Mouse (Mus musculus): ENCODE results near the gene Parvb.

DNA sequence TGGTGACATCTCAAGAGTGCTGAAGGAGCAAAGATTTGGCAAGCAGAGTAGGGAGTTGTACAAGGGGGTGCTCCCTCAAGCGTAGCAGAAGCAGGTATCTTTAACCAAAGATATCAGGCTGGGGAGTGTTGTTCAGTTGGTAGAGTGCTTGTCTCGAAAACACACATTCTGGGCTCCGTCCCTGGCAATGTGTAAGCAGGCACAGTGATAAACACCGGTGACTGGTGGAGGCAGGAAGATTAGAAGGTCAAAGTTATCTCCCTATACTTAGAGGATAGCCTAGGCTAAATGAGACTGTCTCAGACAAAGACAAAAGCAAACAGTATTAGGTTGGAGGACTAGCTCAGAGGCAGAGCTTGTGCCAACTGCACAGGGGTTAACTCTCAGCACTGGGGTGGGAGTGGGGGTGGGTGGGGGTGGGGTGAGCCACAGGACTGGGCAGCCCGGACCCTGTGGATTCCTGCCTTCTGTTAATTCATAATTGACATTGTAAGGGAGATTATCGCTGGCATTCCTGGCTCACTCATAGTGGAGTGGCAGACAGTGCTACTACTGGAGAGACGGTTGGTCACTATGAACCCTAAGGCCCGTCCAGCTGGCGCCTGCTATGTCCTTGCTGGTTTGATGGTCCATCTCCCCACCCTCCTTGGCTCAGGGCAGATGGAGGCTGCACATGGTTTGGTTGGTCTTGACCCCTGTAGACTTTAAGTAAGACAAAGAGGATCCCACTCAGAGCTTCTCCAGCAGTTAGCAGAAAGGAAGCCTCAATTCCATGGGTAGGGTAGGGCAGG lies 79.6 kb downstream of the Parvb start:
- TF ChIP-seq CTCF (IDR thresholded peaks at IDR 0.05; ENCODE audit: low read depth, low read length) (no peak), TAL1 (conservative IDR thresholded peaks at IDR 0.05; ENCODE audit: low read depth, low read length) (no peak), GATA1 (IDR thresholded peaks at IDR 0.05; ENCODE audit: borderline replicate concordance, low read length) (no peak), POLR2AphosphoS5 (IDR thresholded peaks at IDR 0.05; ENCODE audit: insufficient replicate concordance, low read depth, low read length) (no peak)

All from G1E (cell line).